Mouse (Mus musculus) ovary, postnatal 10 days (tissue): ENCODE data around the gene Lipk.

Experiments
- DNase-seq: peaks from one replicate; pipeline ENCODE4 v3.0.0; 2022; ENCODE audit warnings: low spot score

Lipk gene

GRCm38 (mm10) chr19:34008002-34008401, at the start of gene Lipk:
Gene Lipk (plus strand): TSS chr19:34008290.
- DNase-seq: no peak

- DNase-seq: no peak
Observed at GRCm38 (mm10) chr19:33960887-33961286, 47.2 kb upstream of the Lipk start, which contains the start of gene Lipf. Gene Lipf (plus strand): TSS chr19:33961187.

- DNase-seq: no peak
Observed at GRCm38 (mm10) chr19:33979007-33979406, 29.1 kb upstream of the Lipk start.

- no peak for DNase-seq
Observed at GRCm38 (mm10) chr19:33983043-33983442, 25.0 kb upstream of the Lipk start.

- DNase-seq: no peak
Observed at GRCm38 (mm10) chr19:34021440-34022172, 13.5 kb downstream of the Lipk start.

GRCm38 (mm10) chr19:34022759-34023158, 14.7 kb downstream of the Lipk start:
- DNase-seq: no peak

- DNase-seq: no peak
Observed at GRCm38 (mm10) chr19:34039731-34040130, 31.6 kb downstream of the Lipk start.

GRCm38 (mm10) chr19:34043008-34043407, 34.9 kb downstream of the Lipk start:
- no peak for DNase-seq

- DNase-seq: no peak
Observed at GRCm38 (mm10) chr19:34049371-34050039, 41.4 kb downstream of the Lipk start.

GRCm38 (mm10) chr19:34051502-34051901, 43.4 kb downstream of the Lipk start:
- no peak for DNase-seq

GRCm38 (mm10) chr19:34063547-34063946, 55.5 kb downstream of the Lipk start:
- no peak for DNase-seq

- no peak for DNase-seq
Observed at GRCm38 (mm10) chr19:34064059-34064458, 56.0 kb downstream of the Lipk start.

GRCm38 (mm10) chr19:34066779-34067472, 58.8 kb downstream of the Lipk start, which contains the start of gene Lipn:
Gene Lipn (plus strand): TSS chr19:34067358.
- no peak for DNase-seq

- DNase-seq: no peak
Observed at GRCm38 (mm10) chr19:34074239-34074638, 66.1 kb downstream of the Lipk start.

- DNase-seq: no peak
Observed at GRCm38 (mm10) chr19:34078130-34078529, 70.0 kb downstream of the Lipk start.

- DNase-seq: no peak
Observed at GRCm38 (mm10) chr19:34089011-34089680, 81.1 kb downstream of the Lipk start.

GRCm38 (mm10) chr19:34095381-34095780, 87.3 kb downstream of the Lipk start:
- DNase-seq: no peak

GRCm38 (mm10) chr19:34096228-34096627, 88.1 kb downstream of the Lipk start:
- no peak for DNase-seq
